Mouse (Mus musculus): Measurements from ENCODE around the gene 5830473C10Rik.

GRCm38 (mm10) chr5:90512288-90512955 lies 48.5 kb upstream of the 5830473C10Rik start:
- TF ChIP-seq CTCF (IDR thresholded peaks at IDR 0.05; ENCODE audit: control insufficient read depth, insufficient read depth, low read length) (no peak), POLR2A (IDR thresholded peaks at IDR 0.05; ENCODE audit: borderline replicate concordance, control insufficient read depth, low read depth, low read length) (no peak)

Data from bone marrow, adult 2 months (tissue).